Mouse (Mus musculus) forebrain, postnatal 0 days (tissue): ENCODE data around the gene Abcb4. TPM values are rescaled to one million over a fixed set of nuclear protein-coding genes. Genes with fewer than 3 reads are reported as not detected.
"Not testable (repeated sequence)": the region's sequence is repeated elsewhere in the genome, so short reads cannot be mapped to it uniquely, and the experiment has no call there.

Experiments used
- ATAC-seq: fragments of 200-750 bp; cut with Nextera tagmentation; 2 replicates; pipeline ENCODE4 v1.8.0; 2017; ENCODE audit warnings: mild to moderate bottlenecking, moderate library complexity
- DNase-seq: peaks from one replicate; pipeline ENCODE4 v3.0.0-alpha.2; 2015
- H3K27ac ChIP-seq: fragments of 300-500 bp; sonication (generic); 2 replicates; pipeline ENCODE4 v1.5.1; 2014; ENCODE audit warnings: low read depth, mild to moderate bottlenecking, antibody characterized with exemption, low read length, moderate library complexity, mixed read lengths
- H3K27me3 ChIP-seq: fragments of 300-500 bp; sonication (generic); 2 replicates; pipeline ENCODE4 v1.6.1; 2014; ENCODE audit warnings: mild to moderate bottlenecking, low read length, mixed read lengths; ENCODE audit not compliant: insufficient read depth
- H3K36me3 ChIP-seq: fragments of 300-500 bp; sonication (generic); 2 replicates; pipeline ENCODE4 v1.6.1; 2014; ENCODE audit warnings: mild to moderate bottlenecking, moderate library complexity; ENCODE audit not compliant: insufficient read depth
- H3K4me1 ChIP-seq: fragments of 300-500 bp; sonication (generic); 2 replicates; pipeline ENCODE4 v1.6.1; 2014; ENCODE audit warnings: antibody characterized with exemption; ENCODE audit not compliant: insufficient read depth
- H3K4me2 ChIP-seq: fragments of 300-500 bp; sonication (generic); 2 replicates; pipeline ENCODE4 v1.6.1; 2014; ENCODE audit warnings: low read depth, mild to moderate bottlenecking, moderate library complexity
- H3K4me3 ChIP-seq: fragments of 300-500 bp; sonication (generic); 2 replicates; pipeline ENCODE4 v1.5.1; 2014; ENCODE audit warnings: low read depth, low read length, mixed read lengths
- H3K9ac ChIP-seq: fragments of 300-500 bp; sonication (generic); 2 replicates; pipeline ENCODE4 v1.6.1; 2014; ENCODE audit warnings: mild to moderate bottlenecking
- H3K9me3 ChIP-seq: fragments of 300-500 bp; sonication (generic); 2 replicates; pipeline ENCODE4 v1.6.1; 2016; ENCODE audit warnings: low read length
- CTCF ChIP-seq: sonication (generic); IDR thresholded peaks from 2 replicates; pipeline ENCODE4 v1.5.1; 2016; ENCODE audit warnings: antibody characterized with exemption, control low read depth, low read depth
- WGBS: fragments of 180-500 bp; shearing (Covaris S2); extraction: QIAGEN DNeasy Blood & Tissue Kit; methylation state at CpG from one replicate; pipeline ENCODE4 v1.1.7; 2014; 5-methylcytosine and 5-hydroxymethylcytosine counted together
- polyA plus RNA-seq: library from polyadenylated mRNA; unstranded; fragments of >200 nt; fragmentation: Nextera tagmentation; extraction: Ambion mirVana; gene quantifications from 2 replicates; pipeline ENCODE4 v1.2.1, GENCODE M21; 2015
- total RNA-seq: library from RNA; depleted of rRNA; stranded (reverse); fragments of >200 nt; gene quantifications from 2 replicates; pipeline ENCODE4 v1.2.3, GENCODE M21; 2014; rRNA removed

Abcb4 gene
- total RNA-seq: 1.6 and 2.0 TPM in 2 replicates
- polyA plus RNA-seq: 0.47 and 0.49 TPM in 2 replicates

DNA sequence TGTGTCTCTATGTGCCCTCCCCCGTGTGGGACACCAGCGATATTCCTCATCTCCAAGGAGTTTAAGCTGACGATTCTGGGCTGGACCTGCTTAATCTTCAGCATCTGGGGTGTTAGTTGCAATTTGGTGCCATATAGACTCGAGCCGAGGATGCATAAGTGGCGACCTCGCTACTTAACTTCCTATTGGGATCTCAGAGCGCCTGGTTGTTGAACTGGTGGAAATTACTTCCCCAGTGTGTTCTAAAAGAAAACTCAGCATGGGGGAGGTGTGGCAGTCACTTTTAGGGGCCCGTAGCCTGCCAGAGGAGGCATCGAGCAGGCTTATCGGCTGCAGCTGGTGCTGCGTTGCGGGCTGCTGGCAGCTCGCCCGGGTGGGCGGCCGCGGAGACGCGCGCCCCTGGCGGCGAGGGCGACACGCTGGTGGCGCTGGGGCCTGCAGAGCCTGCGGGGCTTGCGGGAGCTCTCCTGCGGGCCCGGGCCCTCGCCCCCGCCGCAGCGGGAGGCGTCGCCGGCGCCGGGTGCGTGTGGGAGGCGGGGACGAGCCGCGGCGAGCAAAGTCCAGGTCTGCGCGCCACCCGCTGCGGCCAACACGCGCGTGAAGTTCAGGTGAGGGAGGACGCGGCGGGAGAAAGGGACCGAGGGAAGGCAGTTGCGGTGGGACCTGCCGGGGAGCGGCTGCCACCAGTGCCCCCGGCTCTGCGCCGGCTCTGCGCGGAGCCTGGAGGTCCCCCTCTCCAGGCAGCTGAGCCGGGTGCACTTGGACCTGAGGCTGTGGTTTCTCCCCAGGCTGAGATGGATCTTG lies at the start of gene Abcb4:
TSS of gene Abcb4 (plus strand) at position 418 of the 804 bp plus-strand sequence.
- Histone ChIP-seq H3K4me3 (peak within 1 kb of the TSS; percentile 64), H3K9me3 (no peaks in the 10 kb centered on the region), H3K36me3 (no peaks in the 10 kb centered on the region), H3K27ac (no peak within 1 kb of the TSS), H3K4me1 (peaks cover 6% of the 10 kb centered on the region; the same call in 1 of the 2 replicates), H3K27me3 (no peaks in the 10 kb centered on the region), H3K4me2 (peak within 1 kb of the TSS; percentile 91), H3K9ac (peak within 1 kb of the TSS; percentile 59)
- under 1% methylated on average over 52 of the region's 65 CpGs for WGBS
- TF ChIP-seq CTCF: peak; percentile 64
- ATAC-seq (peak; percentile 95), DNase-seq (peak; percentile 85)

- H3K36me3 ChIP-seq, H3K9me3 ChIP-seq, H3K4me1 ChIP-seq, H3K4me2 ChIP-seq, H3K27me3 ChIP-seq, H3K9ac ChIP-seq, H3K4me3 ChIP-seq, DNase-seq, H3K27ac ChIP-seq, ATAC-seq: not testable (repeated sequence)
- WGBS: 40% methylated on average over 4 of the region's 9 CpGs
These were observed 44.6 kb upstream of the Abcb4 start for GRCm38 (mm10) chr5:8848607-8849575.

- ATAC-seq: no peak
- 48% methylated on average over 4 of the region's 4 CpGs for WGBS
These were observed 42.7 kb upstream of the Abcb4 start for GRCm38 (mm10) chr5:8850851-8851250.

DNA sequence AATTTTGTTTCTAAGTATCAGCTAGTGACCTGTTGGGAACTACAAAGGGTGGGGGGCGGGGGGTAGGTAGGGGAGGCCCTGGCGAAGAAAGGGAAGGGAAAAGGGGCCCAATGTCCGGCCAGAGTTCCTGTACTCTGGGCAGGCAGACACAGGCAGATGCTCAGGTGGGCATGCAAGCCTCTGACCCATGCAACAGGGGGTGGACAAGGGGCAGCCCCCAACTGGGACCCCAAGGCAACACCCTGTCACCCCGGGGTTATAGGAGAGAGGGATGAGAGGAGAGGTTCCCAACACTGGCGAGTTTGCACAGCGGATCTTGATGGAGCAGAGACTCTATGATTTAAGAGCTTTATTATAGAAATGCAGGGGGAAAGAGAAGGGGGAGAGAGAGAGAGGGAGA lies 36.3 kb upstream of the Abcb4 start:
- Histone ChIP-seq H3K9me3 (no peaks in the 10 kb centered on the region), H3K27ac (no peak overlapping the region), H3K9ac (no peak overlapping the region), H3K36me3 (no peaks in the 10 kb centered on the region), H3K4me2 (no peak overlapping the region), H3K4me3 (no peak overlapping the region), H3K27me3 (no peaks in the 10 kb centered on the region), H3K4me1 (no peaks in the 10 kb centered on the region)
- ATAC-seq (no peak), DNase-seq (no peak)
- 81% methylated on average over 6 of the region's 6 CpGs for WGBS
- TF ChIP-seq CTCF: no peak

More at GRCm38 (mm10) chr5:8850851-8851250, 42.7 kb upstream of the Abcb4 start:
- TF ChIP-seq CTCF: no peak
- no peaks in the 10 kb centered on the region for H3K36me3 ChIP-seq
- no peak for DNase-seq
- no peaks in the 10 kb centered on the region for H3K4me1 ChIP-seq
- H3K27me3 ChIP-seq: no peaks in the 10 kb centered on the region
- no peak overlapping the region for H3K27ac ChIP-seq
- no peaks in the 10 kb centered on the region for H3K9me3 ChIP-seq
- H3K4me3 ChIP-seq: no peak overlapping the region
- no peak overlapping the region for H3K4me2 ChIP-seq
- no peak overlapping the region for H3K9ac ChIP-seq

DNA sequence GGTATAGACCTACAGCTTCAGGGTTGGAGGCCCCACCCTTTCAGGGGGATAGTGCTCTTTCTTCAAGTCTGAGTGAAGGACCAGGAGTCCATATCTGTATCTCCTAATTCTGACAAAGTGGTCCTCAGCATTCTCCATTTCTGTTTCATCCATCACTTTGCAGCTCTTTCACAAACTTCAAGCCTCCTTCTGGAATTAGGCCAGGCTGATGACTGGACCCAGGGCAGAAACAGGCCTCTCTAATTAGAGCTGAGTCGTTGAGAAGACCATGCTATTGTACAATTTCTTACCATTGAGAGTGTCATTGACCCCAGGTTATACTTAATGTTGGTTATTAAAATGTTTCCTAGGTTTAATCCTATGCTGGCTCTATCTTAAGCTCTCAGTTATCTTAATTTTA lies 31.7 kb upstream of the Abcb4 start:
- H3K27ac ChIP-seq: no peak overlapping the region
- H3K9ac ChIP-seq: no peak overlapping the region
- TF ChIP-seq CTCF: no peak
- no peaks in the 10 kb centered on the region for H3K4me1 ChIP-seq
- no peaks in the 10 kb centered on the region for H3K9me3 ChIP-seq
- no peaks in the 10 kb centered on the region for H3K36me3 ChIP-seq
- DNase-seq (no peak), ATAC-seq (no peak)
- H3K4me2 ChIP-seq: no peak overlapping the region
- H3K4me3 ChIP-seq: no peak overlapping the region
- no peaks in the 10 kb centered on the region for H3K27me3 ChIP-seq
- 55% methylated on average over 1 of the region's 1 CpGs for whole genome bisulfite sequencing

GRCm38 (mm10) chr5:8863580-8864337 lies 29.8 kb upstream of the Abcb4 start:
- no peak overlapping the region for H3K27ac ChIP-seq
- 31% methylated on average over 14 of the region's 14 CpGs for WGBS
- H3K36me3 ChIP-seq: no peaks in the 10 kb centered on the region
- H3K9me3 ChIP-seq: no peaks in the 10 kb centered on the region
- no peak overlapping the region for H3K4me2 ChIP-seq
- H3K4me3 ChIP-seq: no peak overlapping the region
- ATAC-seq: peak; percentile 57
- TF ChIP-seq CTCF: no peak
- H3K27me3 ChIP-seq: no peaks in the 10 kb centered on the region
- no peak overlapping the region for H3K9ac ChIP-seq
- H3K4me1 ChIP-seq: no peaks in the 10 kb centered on the region
- DNase-seq: peak; percentile 21

DNA sequence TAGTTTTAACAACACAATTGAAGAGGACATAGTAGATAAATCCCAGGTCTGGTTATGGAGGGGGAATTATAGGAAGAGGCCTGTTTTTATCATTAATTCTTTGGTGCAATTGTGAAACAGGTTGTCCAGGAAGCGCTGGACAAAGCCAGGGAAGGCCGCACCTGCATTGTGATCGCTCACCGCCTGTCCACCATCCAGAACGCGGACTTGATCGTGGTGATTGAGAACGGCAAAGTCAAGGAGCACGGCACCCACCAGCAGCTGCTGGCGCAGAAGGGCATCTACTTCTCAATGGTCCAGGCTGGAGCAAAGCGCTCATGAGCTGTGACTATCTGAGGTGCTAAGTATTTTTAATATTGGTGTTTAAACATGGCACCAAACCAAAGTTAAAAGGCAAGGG lies 27.9 kb upstream of the Abcb4 start:
- H3K27me3 ChIP-seq, H3K4me3 ChIP-seq, H3K9me3 ChIP-seq, H3K9ac ChIP-seq, H3K36me3 ChIP-seq, H3K4me1 ChIP-seq, ATAC-seq, DNase-seq, H3K27ac ChIP-seq, H3K4me2 ChIP-seq: not testable (repeated sequence)
- WGBS: 96% methylated on average over 11 of the region's 11 CpGs
